Mouse (Mus musculus) heart, adult 8-10 months (tissue): ENCODE measurements at regions not wholly inside any gene's neighbourhood (a gene's known extent, or its start where the extent isn't known, plus 50 kb on each side); places are given as distances from the start of the nearest gene placed in this dataset.

Experiments
- DNase-seq: peaks from one replicate; pipeline ENCODE4 v3.0.0; 2022; ENCODE audit warnings: low spot score

- no peak for DNase-seq
These were observed 253.4 kb upstream of the Rag2 start for GRCm38 (mm10) chr2:101370991-101371736.

GRCm38 (mm10) chr2:101371834-101372493, 252.6 kb upstream of the Rag2 start:
- no peak for DNase-seq

- no peak for DNase-seq
These were observed 243.9 kb upstream of the Rag2 start for GRCm38 (mm10) chr2:101380595-101380994.

- no peak for DNase-seq
These were observed 209.5 kb upstream of the Rag2 start for GRCm38 (mm10) chr2:101415002-101415401.

DNA sequence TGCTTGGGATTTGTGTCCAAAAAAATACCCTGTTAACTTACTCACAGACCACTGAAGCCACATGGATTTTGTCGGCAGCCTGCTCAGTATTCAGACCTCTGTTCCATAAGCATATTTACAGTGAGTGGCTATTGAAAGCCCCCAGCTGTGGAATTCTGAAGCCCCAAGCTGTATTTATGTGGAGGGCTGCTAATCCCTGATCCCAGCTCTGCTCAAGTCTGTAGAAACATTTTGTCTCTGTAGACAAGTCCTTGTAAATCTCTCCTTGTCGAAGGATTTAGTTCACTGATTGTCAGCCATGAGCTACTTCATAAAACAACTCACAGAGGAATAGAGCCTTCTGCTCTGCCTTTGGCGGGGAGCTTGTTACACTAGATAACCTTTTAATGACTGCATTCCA, 207.8 kb upstream of the Rag2 start:
- no peak for DNase-seq

GRCm38 (mm10) chr2:101433141-101433895, 191.2 kb upstream of the Rag2 start:
- no peak for DNase-seq

- DNase-seq, result no peak
These were observed 184.3 kb upstream of the Rag2 start for GRCm38 (mm10) chr2:101440231-101440630.

- no peak for DNase-seq
These were observed 183.4 kb upstream of the Rag2 start for GRCm38 (mm10) chr2:101441081-101441630.

DNA sequence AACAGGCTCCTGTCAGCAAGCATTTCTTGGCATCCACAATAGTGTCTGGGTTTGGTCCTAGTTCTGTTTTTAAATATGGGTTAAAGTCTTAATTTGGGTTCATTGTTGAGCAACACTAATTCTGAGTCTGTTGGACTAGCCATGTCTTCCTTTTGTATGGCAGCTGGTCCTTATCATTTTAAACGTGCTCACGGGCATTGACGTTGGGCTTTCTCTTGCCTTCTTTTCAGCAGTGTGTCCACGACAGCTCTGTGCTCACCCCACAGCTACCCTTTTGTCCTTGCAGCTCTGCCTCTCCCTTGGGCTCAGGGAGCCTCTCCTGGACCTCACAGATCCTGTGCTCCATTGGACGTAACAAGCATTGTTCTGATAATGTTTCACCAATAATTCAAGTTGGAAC, 168.9 kb upstream of the Rag2 start:
- DNase-seq, result no peak

GRCm38 (mm10) chr2:101458959-101459358, 165.6 kb upstream of the Rag2 start:
- DNase-seq, result no peak

- no peak for DNase-seq
These were observed 162.1 kb upstream of the Rag2 start for GRCm38 (mm10) chr2:101462450-101462849.

DNA sequence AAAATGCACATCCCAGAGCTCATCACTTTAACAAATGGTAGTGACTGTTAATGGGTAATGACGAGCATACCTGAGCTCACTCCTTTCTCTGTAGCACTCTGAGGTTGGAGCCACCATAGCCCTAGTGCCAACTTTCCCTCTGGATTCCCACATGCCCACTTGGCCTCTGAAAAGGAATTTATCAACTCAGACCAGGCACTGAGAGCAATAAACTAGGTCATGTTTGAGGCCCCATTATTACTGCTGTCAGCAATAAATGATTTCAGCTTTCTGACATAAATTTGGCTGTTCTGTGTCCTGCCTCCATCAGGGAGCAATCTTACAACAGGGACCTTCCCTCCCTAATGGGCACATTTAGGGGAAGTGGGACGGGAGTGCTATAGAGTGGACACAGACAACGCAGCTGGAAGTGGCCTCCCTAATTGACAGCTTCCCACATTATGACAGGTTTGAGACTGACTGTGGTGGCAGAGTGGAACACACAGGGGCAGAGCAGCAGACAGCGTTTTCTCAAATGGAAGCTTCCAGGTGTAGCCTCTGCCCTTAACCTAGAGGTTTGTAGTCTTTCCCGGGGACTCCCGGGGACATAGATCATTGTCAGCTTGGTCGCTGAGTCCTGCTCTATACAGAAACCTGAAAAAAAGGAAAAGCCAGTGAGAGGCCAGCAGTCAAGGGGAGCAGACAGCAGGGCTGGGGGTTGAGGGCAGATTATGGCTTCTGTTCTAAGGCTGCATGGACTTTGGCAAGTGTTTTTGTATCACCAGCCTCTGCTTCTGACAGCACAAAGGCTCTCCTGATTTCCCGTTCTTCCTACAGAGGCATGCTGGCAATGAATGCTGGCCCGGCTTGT, 160.0 kb upstream of the Rag2 start:
- no peak for DNase-seq

DNA sequence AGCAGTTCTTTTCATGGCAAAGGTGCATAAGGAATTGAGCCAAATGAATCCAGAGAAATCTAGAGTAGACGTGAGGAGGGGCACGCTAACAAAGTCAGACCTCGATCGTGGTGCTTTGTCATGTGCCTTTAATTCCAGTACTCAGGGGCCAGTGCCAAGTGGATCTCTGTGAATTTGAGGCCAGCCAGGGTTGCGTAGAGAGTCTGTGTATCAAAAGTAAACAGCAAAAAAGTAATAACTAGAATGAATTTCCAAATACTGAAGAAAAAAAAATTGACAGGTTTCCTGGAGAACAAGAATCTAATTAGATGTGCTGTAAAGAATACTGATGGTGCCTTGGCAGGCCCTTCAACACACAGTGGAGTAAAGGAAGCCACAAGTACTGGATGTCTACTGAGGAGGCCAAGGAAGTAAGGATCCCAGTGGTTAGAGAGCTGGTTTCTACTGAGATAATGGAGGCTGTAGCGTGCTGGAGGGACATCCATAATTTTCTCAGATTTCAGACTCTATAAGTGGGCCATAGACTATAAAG, 153.9 kb upstream of the Rag2 start:
- no peak for DNase-seq

- DNase-seq, result peak; percentile 77
These were observed 151.9 kb upstream of the Rag2 start for GRCm38 (mm10) chr2:101472449-101473115.

DNA sequence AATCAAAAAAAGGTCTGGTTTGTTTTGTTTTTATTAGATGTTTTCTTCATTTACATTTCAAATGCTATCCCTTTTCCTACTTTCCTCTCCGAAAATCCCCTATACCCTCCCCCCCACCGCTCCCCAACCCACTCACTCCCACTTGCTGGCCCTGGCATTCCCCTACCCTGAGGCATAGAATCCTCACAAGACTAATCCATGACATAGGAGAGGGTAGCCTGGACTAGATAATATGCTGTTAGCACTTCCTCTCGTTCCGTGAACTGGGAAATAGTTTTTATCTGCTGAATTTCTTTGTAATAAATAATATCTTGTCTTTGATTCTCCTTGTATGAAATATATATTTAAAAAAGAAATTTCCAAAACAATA, 151.4 kb upstream of the Rag2 start:
- no peak for DNase-seq

GRCm38 (mm10) chr2:101476862-101477261, 147.7 kb upstream of the Rag2 start:
- no peak for DNase-seq

DNA sequence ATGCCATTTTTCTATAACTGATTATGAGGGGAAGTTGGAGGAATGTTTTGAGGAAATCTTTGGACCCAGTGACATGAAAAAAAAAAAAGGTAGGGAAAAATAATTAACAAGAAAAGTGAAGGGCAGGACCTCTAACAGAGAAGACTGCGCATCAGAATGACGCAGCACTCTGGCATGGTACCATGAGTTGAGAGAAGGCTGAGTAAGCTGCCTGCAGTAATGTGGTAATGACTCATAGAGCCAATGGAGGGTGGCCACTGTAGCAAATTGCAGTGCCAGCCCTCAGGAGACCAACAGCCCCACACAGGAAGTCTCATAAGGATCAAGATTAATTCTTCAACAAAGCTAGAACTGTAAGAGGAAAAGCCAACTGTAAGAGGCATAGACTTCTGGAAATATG, 134.3 kb upstream of the Rag2 start:
- no peak for DNase-seq

GRCm38 (mm10) chr2:101491762-101492161, 132.8 kb upstream of the Rag2 start:
- DNase-seq, result no peak

- no peak for DNase-seq
These were observed 116.4 kb upstream of the Rag2 start for GRCm38 (mm10) chr2:101508116-101508515.
